Mouse (Mus musculus): ENCODE data around the gene Gm8994. TPM values are rescaled to one million over a fixed set of nuclear protein-coding genes. Genes with fewer than 3 reads are reported as not detected.
"Not testable (repeated sequence)": the region's sequence is repeated elsewhere in the genome, so short reads cannot be mapped to it uniquely, and the experiment has no call there.

Gene Gm8994
- not detected in 2 replicates for polyA plus RNA-seq (2016; fragmentation: Nextera tagmentation; extraction: Ambion mirVana)

GRCm38 (mm10) chr6:136327239-136327638 is at the start of gene Gm8994:
TSS of gene Gm8994 (plus strand) at chr6:136327539.
- H3K27ac ChIP-seq; H3K9me3 ChIP-seq (replicated peaks); H3K27me3 ChIP-seq (replicated peaks); H3K4me1 ChIP-seq; H3K9ac ChIP-seq; H3K36me3 ChIP-seq; H3K4me2 ChIP-seq; ATAC-seq; H3K4me3 ChIP-seq: not testable (repeated sequence)
- WGBS (ENCODE audit: insufficient replicate concordance): 85% methylated on average over 4 of the region's 4 CpGs

- no peaks in the 10 kb centered on the region for H3K27me3 ChIP-seq (replicated peaks)
- no peak for ATAC-seq
- H3K27ac ChIP-seq: no peak overlapping the region
- 69% methylated on average over 4 of the region's 4 CpGs for WGBS (ENCODE audit: insufficient replicate concordance)
- H3K9me3 ChIP-seq (replicated peaks): no peaks in the 10 kb centered on the region
- H3K36me3 ChIP-seq: no peaks in the 10 kb centered on the region
- no peak overlapping the region for H3K4me3 ChIP-seq
- H3K9ac ChIP-seq: no peak overlapping the region
- H3K4me1 ChIP-seq: no peaks in the 10 kb centered on the region
- H3K4me2 ChIP-seq: no peak overlapping the region
Observed at GRCm38 (mm10) chr6:136277685-136278084, 49.7 kb upstream of the Gm8994 start.

GRCm38 (mm10) chr6:136284565-136284964 is 42.8 kb upstream of the Gm8994 start:
- WGBS (ENCODE audit: insufficient replicate concordance): 74% methylated on average over 8 of the region's 8 CpGs
- H3K9me3 ChIP-seq (replicated peaks): no peaks in the 10 kb centered on the region; the same call in 1 of the 2 replicates
- no peak for ATAC-seq
- H3K27me3 ChIP-seq (replicated peaks): no peaks in the 10 kb centered on the region
- H3K4me3 ChIP-seq: no peak overlapping the region
- H3K4me1 ChIP-seq: no peaks in the 10 kb centered on the region
- H3K27ac ChIP-seq: no peak overlapping the region
- no peaks in the 10 kb centered on the region for H3K36me3 ChIP-seq
- no peak overlapping the region for H3K4me2 ChIP-seq
- H3K9ac ChIP-seq: no peak overlapping the region

- no peaks in the 10 kb centered on the region; the same call in 1 of the 2 replicates for H3K9me3 ChIP-seq (replicated peaks)
- no peak for ATAC-seq
Observed at GRCm38 (mm10) chr6:136286180-136286579, 41.2 kb upstream of the Gm8994 start.

GRCm38 (mm10) chr6:136286589-136286988 is 40.8 kb upstream of the Gm8994 start:
- Histone ChIP-seq H3K4me2 (no peak overlapping the region), H3K36me3 (no peaks in the 10 kb centered on the region), H3K4me3 (no peak overlapping the region), H3K27ac (no peak overlapping the region), H3K27me3 (replicated peaks) (no peaks in the 10 kb centered on the region), H3K9me3 (replicated peaks) (no peaks in the 10 kb centered on the region; the same call in 1 of the 2 replicates), H3K4me1 (no peaks in the 10 kb centered on the region), H3K9ac (no peak overlapping the region)
- ATAC-seq: no peak
- WGBS (ENCODE audit: insufficient replicate concordance): 65% methylated on average over 4 of the region's 4 CpGs

More at GRCm38 (mm10) chr6:136286180-136286579, 41.2 kb upstream of the Gm8994 start:
- no peak overlapping the region for H3K4me2 ChIP-seq
- H3K4me3 ChIP-seq: no peak overlapping the region
- no peak overlapping the region for H3K27ac ChIP-seq
- H3K27me3 ChIP-seq (replicated peaks): no peaks in the 10 kb centered on the region
- no peaks in the 10 kb centered on the region for H3K4me1 ChIP-seq
- H3K9ac ChIP-seq: no peak overlapping the region
- WGBS (ENCODE audit: insufficient replicate concordance): 77% methylated on average over 11 of the region's 11 CpGs
- no peaks in the 10 kb centered on the region for H3K36me3 ChIP-seq

- no peaks in the 10 kb centered on the region for H3K36me3 ChIP-seq
- 83% methylated on average over 3 of the region's 3 CpGs for WGBS (ENCODE audit: insufficient replicate concordance)
- H3K4me1 ChIP-seq: no peaks in the 10 kb centered on the region
- H3K4me2 ChIP-seq: no peak overlapping the region
- no peak for ATAC-seq
- H3K27me3 ChIP-seq (replicated peaks): no peaks in the 10 kb centered on the region
- H3K4me3 ChIP-seq: no peak overlapping the region
- no peak overlapping the region for H3K9ac ChIP-seq
- no peaks in the 10 kb centered on the region; the same call in 1 of the 2 replicates for H3K9me3 ChIP-seq (replicated peaks)
- H3K27ac ChIP-seq: no peak overlapping the region
Observed at GRCm38 (mm10) chr6:136291424-136291823, 35.9 kb upstream of the Gm8994 start.

GRCm38 (mm10) chr6:136291951-136292714 is 35.2 kb upstream of the Gm8994 start:
- Histone ChIP-seq H3K4me3 (no peak overlapping the region), H3K27ac (no peak overlapping the region), H3K4me1 (no peaks in the 10 kb centered on the region), H3K9me3 (replicated peaks) (no peaks in the 10 kb centered on the region; the same call in 1 of the 2 replicates), H3K36me3 (no peaks in the 10 kb centered on the region), H3K27me3 (replicated peaks) (no peaks in the 10 kb centered on the region), H3K4me2 (no peak overlapping the region), H3K9ac (no peak overlapping the region)
- WGBS (ENCODE audit: insufficient replicate concordance): 60% methylated on average over 11 of the region's 11 CpGs
- no peak for ATAC-seq

GRCm38 (mm10) chr6:136293700-136294099 is 33.6 kb upstream of the Gm8994 start:
- no peak overlapping the region for H3K27ac ChIP-seq
- WGBS (ENCODE audit: insufficient replicate concordance): 72% methylated on average over 6 of the region's 6 CpGs
- H3K4me2 ChIP-seq: no peak overlapping the region
- no peaks in the 10 kb centered on the region for H3K4me1 ChIP-seq
- H3K9ac ChIP-seq: no peak overlapping the region
- no peak overlapping the region for H3K4me3 ChIP-seq
- no peaks in the 10 kb centered on the region for H3K27me3 ChIP-seq (replicated peaks)
- H3K9me3 ChIP-seq (replicated peaks): no peaks in the 10 kb centered on the region; the same call in 1 of the 2 replicates
- no peak for ATAC-seq
- no peaks in the 10 kb centered on the region for H3K36me3 ChIP-seq

- no peak overlapping the region for H3K4me2 ChIP-seq
- H3K4me1 ChIP-seq: no peaks in the 10 kb centered on the region
- H3K27ac ChIP-seq: no peak overlapping the region
- H3K9me3 ChIP-seq (replicated peaks): no peaks in the 10 kb centered on the region; the same call in 1 of the 2 replicates
- H3K4me3 ChIP-seq: no peak overlapping the region
- H3K9ac ChIP-seq: no peak overlapping the region
- no peak for ATAC-seq
- no peaks in the 10 kb centered on the region for H3K27me3 ChIP-seq (replicated peaks)
- H3K36me3 ChIP-seq: no peaks in the 10 kb centered on the region
- 56% methylated on average over 4 of the region's 4 CpGs for WGBS (ENCODE audit: insufficient replicate concordance)
Observed at GRCm38 (mm10) chr6:136295821-136296220, 31.5 kb upstream of the Gm8994 start.

GRCm38 (mm10) chr6:136296251-136296650 is 31.1 kb upstream of the Gm8994 start:
- Histone ChIP-seq H3K4me3 (no peak overlapping the region), H3K4me1 (no peaks in the 10 kb centered on the region), H3K27me3 (replicated peaks) (no peaks in the 10 kb centered on the region), H3K27ac (no peak overlapping the region), H3K9me3 (replicated peaks) (no peaks in the 10 kb centered on the region; the same call in 1 of the 2 replicates), H3K9ac (no peak overlapping the region), H3K36me3 (no peaks in the 10 kb centered on the region), H3K4me2 (no peak overlapping the region)
- WGBS (ENCODE audit: insufficient replicate concordance): 69% methylated on average over 2 of the region's 2 CpGs
- no peak for ATAC-seq

- H3K36me3 ChIP-seq: no peaks in the 10 kb centered on the region
- H3K27ac ChIP-seq: no peak overlapping the region
- no peak overlapping the region for H3K9ac ChIP-seq
- H3K4me2 ChIP-seq: no peak overlapping the region
- no peaks in the 10 kb centered on the region for H3K27me3 ChIP-seq (replicated peaks)
- no peak for ATAC-seq
- no peaks in the 10 kb centered on the region for H3K9me3 ChIP-seq (replicated peaks)
- H3K4me3 ChIP-seq: no peak overlapping the region
- H3K4me1 ChIP-seq: no peaks in the 10 kb centered on the region
Observed at GRCm38 (mm10) chr6:136303514-136303913, 23.8 kb upstream of the Gm8994 start.

GRCm38 (mm10) chr6:136304369-136304988 is 22.9 kb upstream of the Gm8994 start:
- Histone ChIP-seq H3K27me3 (replicated peaks) (no peaks in the 10 kb centered on the region), H3K4me3 (no peak overlapping the region), H3K4me1 (no peaks in the 10 kb centered on the region), H3K36me3 (no peaks in the 10 kb centered on the region), H3K9ac (no peak overlapping the region), H3K27ac (no peak overlapping the region), H3K9me3 (replicated peaks) (no peaks in the 10 kb centered on the region), H3K4me2 (no peak overlapping the region)
- no peak for ATAC-seq
- WGBS (ENCODE audit: insufficient replicate concordance): 72% methylated on average over 11 of the region's 11 CpGs

Measured in liver, embryonic 12.5 days (tissue).